Mouse (Mus musculus) thymus, postnatal 0 days (tissue): ENCODE measurements at regions not wholly inside any gene's neighbourhood (a gene's known extent, or its start where the extent isn't known, plus 50 kb on each side); places are given as distances from the start of the nearest gene placed in this dataset.
A peak's percentile ranks its signal among the peaks of the same experiment; 100 is the strongest.

Experiments
- DNase-seq: peaks from one replicate; pipeline ENCODE4 v3.0.0-alpha.2; 2015; ENCODE audit warnings: low spot score

DNA sequence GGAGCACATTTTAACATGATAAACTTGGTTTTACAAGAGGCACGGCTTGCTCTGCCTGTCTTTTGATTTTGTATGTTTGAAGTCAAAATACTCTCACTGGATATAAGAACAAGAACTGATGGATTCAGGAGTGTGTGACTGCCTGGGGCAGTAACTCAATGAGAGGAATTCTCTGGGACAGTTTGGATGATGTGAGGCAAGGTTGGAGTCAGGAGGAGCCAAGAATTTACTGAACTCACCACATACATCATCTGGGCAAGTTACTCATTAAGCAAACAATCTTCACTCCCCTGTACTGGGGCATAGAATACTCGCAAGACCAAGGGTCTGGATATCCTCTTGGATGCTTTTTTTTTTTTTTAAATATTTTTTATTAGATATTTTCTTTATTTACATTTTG lies 87.7 kb upstream of the 4933412E24Rik start:
- DNase-seq, result no peak

DNA sequence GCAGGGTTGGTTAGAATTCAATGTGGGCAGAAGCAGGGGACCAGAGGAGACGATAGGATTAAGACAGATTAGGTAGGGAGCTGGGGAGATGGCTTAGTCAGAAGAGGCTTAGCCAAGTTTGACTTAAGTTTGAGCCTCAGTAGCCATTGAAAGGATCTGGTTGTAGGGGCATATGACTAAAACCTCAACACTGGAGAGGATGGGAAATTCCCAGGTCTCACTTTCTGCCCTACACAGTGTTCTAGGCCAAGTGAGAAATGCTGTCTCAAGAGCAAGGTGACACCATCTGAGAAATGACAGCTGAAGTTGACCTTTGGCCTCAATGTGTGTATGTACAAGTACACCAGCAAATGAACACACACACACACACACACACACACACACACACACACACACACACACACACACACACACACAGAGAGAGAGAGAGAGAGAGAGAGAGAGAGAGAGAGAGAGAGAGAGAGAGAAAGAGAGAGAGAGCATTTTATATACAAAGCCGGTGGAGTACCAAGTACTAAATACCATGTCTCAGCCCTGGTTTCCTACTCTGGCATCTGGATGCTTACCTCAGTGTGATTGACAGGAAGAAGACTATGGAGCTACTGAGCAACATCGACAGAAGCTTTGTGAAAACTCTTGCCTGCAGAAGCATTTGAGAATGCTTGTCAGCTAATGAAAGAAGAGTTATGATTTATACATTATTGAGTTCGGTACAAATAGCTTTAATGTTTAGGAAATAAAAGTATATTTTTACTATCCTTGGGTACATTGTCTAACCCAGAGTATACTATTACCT lies 85.3 kb upstream of the 4933412E24Rik start:
- no peak for DNase-seq

DNA sequence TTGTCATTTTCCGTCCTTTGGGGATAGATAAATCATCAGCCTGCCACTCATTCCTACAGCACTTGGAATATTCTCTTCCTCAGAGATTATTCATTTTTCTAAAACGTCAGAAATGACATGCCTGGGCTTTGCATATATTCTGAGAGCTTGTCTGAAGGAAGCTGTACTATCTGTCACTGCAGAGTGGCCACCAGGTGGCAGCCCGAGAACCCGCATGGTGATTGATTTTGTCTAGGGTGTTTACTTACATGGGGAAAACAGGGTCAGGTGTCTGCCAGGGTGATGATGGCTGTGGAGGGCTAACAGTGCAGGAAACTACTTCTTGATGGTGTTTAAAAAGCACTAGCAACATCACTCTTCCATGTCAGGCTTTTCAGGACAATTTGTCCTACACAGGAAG lies 80.7 kb upstream of the 4933412E24Rik start:
- peak; percentile 65 for DNase-seq

DNA sequence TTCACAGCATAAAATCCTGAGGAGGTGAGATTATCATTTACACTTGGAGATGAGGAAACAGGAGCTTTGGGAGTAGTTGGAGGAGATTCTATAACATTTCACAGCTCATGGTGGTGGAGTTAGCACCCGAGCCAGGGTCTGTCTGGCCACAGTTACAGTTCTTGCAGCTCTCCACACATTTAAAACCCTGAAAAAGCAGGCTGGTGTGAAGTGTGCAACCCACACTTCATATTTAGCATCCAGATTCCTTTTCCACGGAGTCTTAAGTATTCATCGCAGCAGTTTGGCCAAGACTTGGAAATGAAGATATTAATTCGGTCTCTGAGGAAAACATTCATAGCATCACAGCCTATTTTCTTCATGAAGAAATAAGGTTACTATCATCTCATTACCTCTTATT lies 79.7 kb upstream of the 4933412E24Rik start:
- DNase-seq, result no peak

DNA sequence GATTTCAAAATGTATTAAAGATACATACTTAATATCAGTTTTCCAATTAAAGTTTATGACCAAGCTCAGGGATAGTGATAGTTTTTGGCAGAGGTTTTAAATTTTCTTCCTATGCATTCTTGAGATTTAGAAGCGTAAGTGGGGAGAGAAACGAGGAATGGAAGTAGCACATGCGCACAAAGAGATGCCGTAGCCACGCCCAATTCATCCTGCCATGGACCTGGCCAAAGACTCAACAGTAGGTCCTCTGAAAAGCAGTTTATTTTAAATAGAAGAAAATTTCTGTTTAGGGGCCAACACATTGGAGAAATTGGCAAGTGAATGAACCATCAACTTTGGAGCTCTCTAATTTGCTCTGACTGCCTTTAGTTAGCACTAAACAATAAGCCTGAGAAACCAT lies 73.5 kb upstream of the 4933412E24Rik start:
- no peak for DNase-seq

DNA sequence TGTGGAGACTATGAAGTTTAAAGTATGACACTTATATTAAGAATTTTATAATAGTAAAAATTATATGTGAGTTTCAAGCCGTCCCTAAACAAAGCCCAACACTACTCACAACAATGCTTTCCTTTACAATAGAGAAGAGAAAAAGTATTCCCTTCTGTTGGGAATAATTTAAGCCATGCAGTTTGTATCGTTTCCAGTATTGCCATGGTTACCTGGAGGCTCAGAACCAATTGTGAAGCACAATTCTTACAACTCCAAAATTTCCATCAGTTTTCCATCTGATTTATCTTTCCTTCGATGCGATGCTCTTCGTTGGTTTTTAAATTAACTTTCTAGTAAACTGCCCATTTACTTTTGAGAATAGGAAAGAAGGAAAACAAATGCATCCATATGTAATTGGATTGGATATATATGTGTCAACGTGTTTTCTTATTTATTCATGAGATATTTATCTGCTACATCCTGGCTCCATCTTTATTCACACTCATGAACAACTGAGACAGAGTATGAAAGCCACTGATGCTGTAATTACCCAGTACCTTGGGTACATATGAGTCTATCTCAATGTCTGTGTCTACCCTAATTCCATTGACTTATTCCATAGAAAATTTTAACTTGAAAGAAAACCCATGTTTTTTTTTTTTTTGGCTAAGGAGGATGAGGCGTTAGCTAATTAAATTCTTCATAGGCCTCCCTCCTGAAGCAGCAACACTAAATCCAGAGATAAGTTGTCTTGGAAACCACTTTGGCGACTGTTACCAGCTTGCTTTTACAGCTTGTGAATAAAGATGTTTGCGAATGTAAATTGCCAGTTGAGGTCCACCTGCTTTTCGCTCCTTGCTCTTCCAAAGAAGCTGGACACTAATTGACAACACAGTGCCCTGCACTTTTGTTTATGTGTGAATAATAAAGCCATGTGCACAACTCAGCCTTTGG lies 72.8 kb upstream of the 4933412E24Rik start:
- no peak for DNase-seq
